Mouse (Mus musculus) forebrain, postnatal 0 days (tissue): ENCODE results near the gene Slc22a21. TPM values are rescaled to one million over a fixed set of nuclear protein-coding genes. Genes with fewer than 3 reads are reported as not detected.
"Not testable (repeated sequence)": the region's sequence is repeated elsewhere in the genome, so short reads cannot be mapped to it uniquely, and the experiment has no call there.

ENCODE experiments used
- ATAC-seq: fragments of 200-750 bp; cut with Nextera tagmentation; 2 replicates; pipeline ENCODE4 v1.8.0; 2017; ENCODE audit warnings: mild to moderate bottlenecking, moderate library complexity
- DNase-seq: peaks from one replicate; pipeline ENCODE4 v3.0.0-alpha.2; 2015
- H3K27ac ChIP-seq: fragments of 300-500 bp; sonication (generic); 2 replicates; pipeline ENCODE4 v1.5.1; 2014; ENCODE audit warnings: low read depth, mild to moderate bottlenecking, antibody characterized with exemption, low read length, moderate library complexity, mixed read lengths
- H3K27me3 ChIP-seq: fragments of 300-500 bp; sonication (generic); 2 replicates; pipeline ENCODE4 v1.6.1; 2014; ENCODE audit warnings: mild to moderate bottlenecking, low read length, mixed read lengths; ENCODE audit not compliant: insufficient read depth
- H3K36me3 ChIP-seq: fragments of 300-500 bp; sonication (generic); 2 replicates; pipeline ENCODE4 v1.6.1; 2014; ENCODE audit warnings: mild to moderate bottlenecking, moderate library complexity; ENCODE audit not compliant: insufficient read depth
- H3K4me1 ChIP-seq: fragments of 300-500 bp; sonication (generic); 2 replicates; pipeline ENCODE4 v1.6.1; 2014; ENCODE audit warnings: antibody characterized with exemption; ENCODE audit not compliant: insufficient read depth
- H3K4me2 ChIP-seq: fragments of 300-500 bp; sonication (generic); 2 replicates; pipeline ENCODE4 v1.6.1; 2014; ENCODE audit warnings: low read depth, mild to moderate bottlenecking, moderate library complexity
- H3K4me3 ChIP-seq: fragments of 300-500 bp; sonication (generic); 2 replicates; pipeline ENCODE4 v1.5.1; 2014; ENCODE audit warnings: low read depth, low read length, mixed read lengths
- H3K9ac ChIP-seq: fragments of 300-500 bp; sonication (generic); 2 replicates; pipeline ENCODE4 v1.6.1; 2014; ENCODE audit warnings: mild to moderate bottlenecking
- H3K9me3 ChIP-seq: fragments of 300-500 bp; sonication (generic); 2 replicates; pipeline ENCODE4 v1.6.1; 2016; ENCODE audit warnings: low read length
- CTCF ChIP-seq: sonication (generic); IDR thresholded peaks from 2 replicates; pipeline ENCODE4 v1.5.1; 2016; ENCODE audit warnings: antibody characterized with exemption, control low read depth, low read depth
- WGBS: fragments of 180-500 bp; shearing (Covaris S2); extraction: QIAGEN DNeasy Blood & Tissue Kit; methylation state at CpG from one replicate; pipeline ENCODE4 v1.1.7; 2014; 5-methylcytosine and 5-hydroxymethylcytosine counted together
- polyA plus RNA-seq: library from polyadenylated mRNA; unstranded; fragments of >200 nt; fragmentation: Nextera tagmentation; extraction: Ambion mirVana; gene quantifications from 2 replicates; pipeline ENCODE4 v1.2.1, GENCODE M21; 2015
- total RNA-seq: library from RNA; depleted of rRNA; stranded (reverse); fragments of >200 nt; gene quantifications from 2 replicates; pipeline ENCODE4 v1.2.3, GENCODE M21; 2014

The Slc22a21 gene
- total and polyA plus RNA-seq, 2 experiments from 2014 or later, result 4.8 to 5.1 TPM

DNA sequence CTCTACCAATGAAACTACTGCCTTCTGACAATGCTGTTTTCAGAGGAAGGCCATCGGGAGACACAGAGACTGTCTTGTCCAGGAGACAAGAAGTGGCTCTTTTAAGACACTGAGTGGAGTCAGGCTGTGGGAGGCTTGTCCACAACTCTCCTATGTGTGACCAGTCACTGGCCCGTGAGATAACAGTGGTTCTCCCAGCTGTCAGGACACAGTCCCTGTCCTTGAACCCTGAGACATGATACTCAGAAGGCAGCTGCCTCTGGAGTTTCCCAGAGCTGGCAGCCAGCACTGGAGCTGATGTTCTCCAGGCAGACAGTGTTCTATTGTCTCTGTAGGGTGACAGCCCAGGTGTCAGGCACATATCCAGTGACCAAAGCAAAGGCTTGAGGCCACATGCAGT is 17.5 kb upstream of the Slc22a21 start:
- Histone ChIP-seq H3K4me1 (no peaks in the 10 kb centered on the region), H3K27ac (no peak overlapping the region), H3K4me2 (no peak overlapping the region), H3K27me3 (no peaks in the 10 kb centered on the region), H3K9ac (no peak overlapping the region), H3K9me3 (no peaks in the 10 kb centered on the region), H3K4me3 (no peak overlapping the region), H3K36me3 (no peaks in the 10 kb centered on the region)
- ATAC-seq, result no peak
- no peak for TF ChIP-seq CTCF
- DNase-seq, result no peak
- 82% methylated on average over 2 of the region's 2 CpGs for WGBS

DNA sequence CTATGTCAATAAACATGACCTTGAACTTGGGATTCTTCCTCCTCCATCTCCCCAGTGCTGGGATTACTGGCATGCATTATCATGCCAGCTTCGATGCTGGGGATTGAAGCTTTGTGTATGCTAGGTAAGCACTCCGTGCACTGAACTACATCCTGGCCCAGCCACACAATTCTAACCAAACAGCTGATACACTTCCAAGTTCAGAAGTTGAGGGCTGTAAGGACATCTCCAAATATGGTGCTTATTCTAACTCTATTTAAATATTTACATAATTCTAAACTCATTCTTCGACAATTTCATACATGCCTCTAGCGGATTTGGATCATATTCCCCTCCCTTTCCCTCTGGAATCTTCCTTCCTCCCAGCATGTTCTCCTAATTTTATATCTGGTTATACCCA is 12.1 kb upstream of the Slc22a21 start:
- no peak for ATAC-seq

DNA sequence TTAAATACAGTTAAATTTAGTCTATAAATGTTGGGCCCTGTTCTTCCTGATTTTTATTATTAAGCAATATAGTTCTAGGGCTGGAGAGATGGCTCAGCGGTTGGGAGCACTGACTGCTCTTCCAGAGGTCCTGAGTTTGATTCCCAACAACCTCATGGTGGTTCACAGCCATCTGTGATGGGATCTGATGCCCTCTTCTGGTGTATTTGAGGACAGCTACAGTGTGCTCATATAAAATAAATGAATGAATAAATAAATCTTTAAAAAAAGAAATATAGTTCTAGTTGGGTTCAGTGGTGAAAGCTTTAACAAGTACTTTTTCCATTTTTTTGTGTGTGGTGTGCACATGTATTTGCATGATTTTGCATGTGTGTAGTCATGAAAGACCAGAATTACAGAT is 9.1 kb upstream of the Slc22a21 start:
- TF ChIP-seq CTCF, result no peak
- DNase-seq (no peak), ATAC-seq (no peak)
- H3K9me3 ChIP-seq, result no peaks in the 10 kb centered on the region
- H3K27me3 ChIP-seq, result no peaks in the 10 kb centered on the region
- no peaks in the 10 kb centered on the region for H3K36me3 ChIP-seq
- no peak overlapping the region for H3K27ac ChIP-seq
- H3K4me3 ChIP-seq, result no peak overlapping the region
- H3K9ac ChIP-seq, result no peak overlapping the region
- H3K4me1 ChIP-seq, result no peaks in the 10 kb centered on the region
- H3K4me2 ChIP-seq, result no peak overlapping the region
- WGBS, result 60% methylated on average over 1 of the region's 1 CpGs

More for the DNA sequence above, 12.1 kb upstream of the Slc22a21 start:
- H3K27me3 ChIP-seq, result no peaks in the 10 kb centered on the region
- H3K4me1 ChIP-seq, result no peaks in the 10 kb centered on the region
- H3K9me3 ChIP-seq, result no peaks in the 10 kb centered on the region
- no peaks in the 10 kb centered on the region for H3K36me3 ChIP-seq
- TF ChIP-seq CTCF, result no peak
- DNase-seq, result no peak
- 89% methylated on average over 4 of the region's 4 CpGs for WGBS
- no peak overlapping the region for H3K4me3 ChIP-seq
- no peak overlapping the region for H3K4me2 ChIP-seq
- H3K9ac ChIP-seq, result no peak overlapping the region
- H3K27ac ChIP-seq, result no peak overlapping the region

DNA sequence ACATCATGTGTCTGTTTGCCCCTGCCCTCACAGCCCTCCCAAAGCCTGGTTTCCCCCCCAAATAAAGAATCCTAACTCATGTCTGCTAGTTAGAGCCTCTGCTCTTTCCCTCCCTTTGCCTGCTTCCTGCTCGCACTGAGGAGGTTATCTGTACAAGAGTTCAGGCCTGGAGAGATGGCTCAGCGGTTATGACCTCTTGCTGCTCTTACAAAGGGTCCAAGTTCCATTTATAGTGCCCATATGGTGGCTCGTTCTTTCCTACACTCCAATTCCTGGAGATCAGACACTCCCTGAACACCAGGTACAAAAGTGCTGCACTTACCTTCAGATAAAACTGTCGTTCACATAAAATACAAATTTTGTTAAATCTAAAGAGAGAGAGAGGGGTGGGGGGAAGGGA is 7.9 kb upstream of the Slc22a21 start:
- DNase-seq (no peak), ATAC-seq (no peak)
- no peaks in the 10 kb centered on the region for H3K9me3 ChIP-seq
- H3K9ac ChIP-seq, result no peak overlapping the region
- H3K4me1 ChIP-seq, result no peaks in the 10 kb centered on the region
- TF ChIP-seq CTCF, result no peak
- H3K4me2 ChIP-seq, result no peak overlapping the region
- no peaks in the 10 kb centered on the region for H3K36me3 ChIP-seq
- 73% methylated on average over 4 of the region's 4 CpGs for WGBS
- no peak overlapping the region for H3K4me3 ChIP-seq
- H3K27ac ChIP-seq, result no peak overlapping the region
- no peaks in the 10 kb centered on the region for H3K27me3 ChIP-seq

DNA sequence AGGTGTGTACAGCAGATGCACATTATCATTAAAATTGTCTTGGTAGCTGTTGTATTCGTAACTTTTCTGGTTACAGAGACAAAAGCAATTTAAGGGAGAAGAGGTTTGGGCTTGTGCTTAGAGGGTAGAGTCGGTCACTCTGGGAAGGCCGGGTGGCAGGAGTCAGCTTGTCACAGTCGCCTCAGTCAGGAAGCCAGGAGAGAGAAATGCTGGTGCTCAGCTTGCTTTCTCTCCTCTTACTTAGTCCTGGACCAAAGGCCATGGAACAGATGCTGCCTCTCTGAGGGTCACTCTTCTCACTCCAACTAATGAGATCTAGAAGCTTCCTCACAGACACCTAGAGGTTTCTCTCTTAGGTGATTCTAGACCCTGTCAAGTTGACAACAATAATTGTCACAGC is 1.3 kb upstream of the Slc22a21 start:
- Histone ChIP-seq H3K9ac (no peak overlapping the region), H3K4me1 (peaks cover 2% of the 10 kb centered on the region; the same call in 1 of the 2 replicates), H3K9me3 (no peaks in the 10 kb centered on the region), H3K4me2 (no peak overlapping the region), H3K27me3 (no peaks in the 10 kb centered on the region), H3K36me3 (no peaks in the 10 kb centered on the region), H3K27ac (no peak overlapping the region), H3K4me3 (no peak overlapping the region)
- WGBS, result 85% methylated on average over 4 of the region's 4 CpGs
- no peak for ATAC-seq
- no peak for DNase-seq
- no peak for TF ChIP-seq CTCF

DNA sequence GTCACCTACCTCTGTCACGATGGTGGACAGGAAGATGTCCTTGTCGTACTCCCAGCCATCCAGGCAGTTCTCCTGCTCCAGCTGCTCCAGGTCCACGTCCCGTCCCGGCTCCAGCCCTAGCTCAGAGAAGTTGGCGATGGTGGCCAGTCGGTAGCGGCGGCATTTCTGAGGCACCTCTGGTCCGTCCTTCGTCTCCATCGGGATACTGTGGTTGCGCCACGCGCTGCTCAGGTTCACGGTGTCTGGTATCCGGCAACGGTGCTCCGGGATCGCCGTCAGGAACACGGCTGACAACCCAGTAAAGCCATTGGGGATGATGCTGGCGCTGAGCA is 710 bp downstream of the Slc22a21 start:
- peak; percentile 5; the same call in 1 of the 2 replicates for ATAC-seq
- not testable (repeated sequence) for DNase-seq, H3K27ac ChIP-seq, H3K36me3 ChIP-seq, H3K9me3 ChIP-seq, H3K27me3 ChIP-seq, H3K4me1 ChIP-seq
- peak overlapping the region; percentile 57 for H3K9ac ChIP-seq
- under 1% methylated on average over 23 of the region's 23 CpGs for WGBS
- H3K4me2 ChIP-seq, result peak overlapping the region; percentile 91
- peak overlapping the region; percentile 58 for H3K4me3 ChIP-seq

DNA sequence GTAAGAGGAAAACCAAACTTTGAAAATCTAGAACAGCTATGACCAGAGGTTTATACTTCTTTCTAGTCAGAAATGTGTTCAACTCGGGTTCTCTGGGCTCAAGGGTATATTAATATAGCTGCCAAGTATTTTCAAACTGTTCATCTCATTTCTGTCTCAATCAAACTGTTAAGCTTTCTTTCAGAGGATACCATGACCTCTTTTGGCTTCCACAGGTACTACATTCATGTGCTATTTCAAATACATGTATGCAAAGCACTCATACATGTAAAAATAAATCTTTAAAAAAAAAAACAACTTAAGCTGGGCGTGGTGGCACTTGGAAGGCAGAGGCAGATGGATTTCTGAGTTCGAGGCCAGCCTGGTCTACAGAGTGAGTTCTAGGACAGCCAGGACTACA is 2.5 kb downstream of the Slc22a21 start:
- DNase-seq, result peak; percentile 3
- H3K9ac ChIP-seq, result no peak overlapping the region
- 77% methylated on average over 3 of the region's 3 CpGs for WGBS
- H3K4me2 ChIP-seq, result no peak overlapping the region
- TF ChIP-seq CTCF, result peak; percentile 36; the same call in 1 of the 2 replicates
- no peak overlapping the region for H3K27ac ChIP-seq
- no peak overlapping the region for H3K4me3 ChIP-seq
- ATAC-seq, result no peak
- no peaks in the 10 kb centered on the region for H3K27me3 ChIP-seq
- H3K4me1 ChIP-seq, result peaks cover 2% of the 10 kb centered on the region; the same call in 1 of the 2 replicates
- H3K9me3 ChIP-seq, result no peaks in the 10 kb centered on the region
- H3K36me3 ChIP-seq, result no peaks in the 10 kb centered on the region

DNA sequence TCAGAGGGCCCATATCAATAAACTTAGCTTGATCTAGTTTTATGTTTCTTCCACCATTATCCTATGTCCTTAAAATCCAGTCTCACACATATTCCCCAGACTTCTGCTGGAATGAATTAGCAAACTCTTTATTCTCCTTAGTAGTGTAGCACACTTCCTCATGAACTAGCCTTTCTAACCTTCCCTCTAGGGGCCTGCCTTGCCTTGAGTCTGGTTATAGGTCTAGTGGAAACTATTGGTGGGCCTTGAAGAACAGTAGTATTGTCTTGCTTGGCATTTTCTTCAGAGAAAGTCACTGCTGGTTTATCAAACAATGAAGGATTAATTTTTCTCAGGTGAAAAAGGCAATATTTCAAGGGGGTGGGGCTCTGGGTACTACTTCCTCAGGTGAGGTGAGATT is 4.6 kb downstream of the Slc22a21 start:
- H3K4me3 ChIP-seq, result no peak overlapping the region
- no peak for TF ChIP-seq CTCF
- no peak for DNase-seq
- H3K9ac ChIP-seq, result no peak overlapping the region
- H3K4me2 ChIP-seq, result no peak overlapping the region
- no peak for ATAC-seq
- no peaks in the 10 kb centered on the region for H3K9me3 ChIP-seq
- no peak overlapping the region for H3K27ac ChIP-seq
- H3K27me3 ChIP-seq, result no peaks in the 10 kb centered on the region
- H3K4me1 ChIP-seq, result peaks cover 2% of the 10 kb centered on the region; the same call in 1 of the 2 replicates
- no peaks in the 10 kb centered on the region for H3K36me3 ChIP-seq
